18 mouse cellular contexts compared by ENCODE assay signal in the genomic region with DNA sequence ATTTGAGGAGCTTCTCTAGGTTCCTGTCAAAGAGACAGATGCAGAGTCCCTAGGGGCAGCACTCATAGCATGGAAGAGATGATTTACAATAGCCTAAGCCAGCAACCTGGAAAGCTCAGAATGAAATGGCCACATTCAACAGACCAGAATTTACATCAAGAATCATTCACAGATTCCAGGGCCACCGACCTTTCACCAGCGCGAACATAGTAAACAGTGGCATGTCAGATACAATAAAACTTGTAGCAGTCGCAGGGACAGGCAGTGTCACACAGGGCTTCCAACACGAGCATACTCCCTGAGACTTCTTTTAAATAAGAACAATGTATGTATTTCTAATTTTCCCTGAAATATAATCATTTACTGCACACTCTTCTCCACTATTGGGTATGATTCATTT. TPM values are rescaled to one million over a fixed set of nuclear protein-coding genes. Genes with fewer than 3 reads are reported as not detected.
"Had no signal": no experiment of that assay in that cellular context is flagged by ENCODE, and none has a peak within 500 bp of the region (broad histone marks: within the 10 kb centered on the region; RNA-seq: fewer than 3 reads in every experiment).

No protein-coding gene starts in this region.

- DNase-seq: layer of hippocampus, postnatal 36 days; lung, embryonic 14.5 days; right cerebral cortex, postnatal 25 days; spleen, adult 18-20 months; thymus, postnatal 25 days had no signal

- H3K27ac ChIP-seq: kidney, postnatal 0 days; left cerebral cortex, adult 2 months; limb, embryonic 12.5 days; limb, embryonic 15.5 days; liver, embryonic 15.5 days; macrophage; midbrain, embryonic 12.5 days; midbrain, embryonic 15.5 days; neural tube, embryonic 12.5 days; stomach, embryonic 15.5 days had no signal

- ATAC-seq: hindbrain, embryonic 16.5 days; intestine, embryonic 16.5 days; lung, postnatal 0 days; midbrain, embryonic 15.5 days had no signal

- H3K9me3 ChIP-seq: limb, embryonic 12.5 days; limb, embryonic 15.5 days; liver, embryonic 15.5 days; midbrain, embryonic 12.5 days; midbrain, embryonic 15.5 days; neural tube, embryonic 12.5 days; stomach, embryonic 15.5 days had no signal

- H3K9ac ChIP-seq: limb, embryonic 12.5 days; limb, embryonic 15.5 days; liver, embryonic 15.5 days; lung, embryonic 14.5 days; midbrain, embryonic 12.5 days; midbrain, embryonic 15.5 days; neural tube, embryonic 12.5 days; stomach, embryonic 15.5 days had no signal

- H3K4me3 ChIP-seq: left cerebral cortex, adult 2 months; limb, embryonic 12.5 days; limb, embryonic 15.5 days; liver, embryonic 15.5 days; midbrain, embryonic 12.5 days; midbrain, embryonic 15.5 days; neural tube, embryonic 12.5 days; stomach, embryonic 15.5 days had no signal

- H3K4me2 ChIP-seq: limb, embryonic 12.5 days; limb, embryonic 15.5 days; liver, embryonic 15.5 days; lung, embryonic 14.5 days; midbrain, embryonic 12.5 days; midbrain, embryonic 15.5 days; neural tube, embryonic 12.5 days; stomach, embryonic 15.5 days had no signal

- H3K27me3 ChIP-seq: limb, embryonic 12.5 days; limb, embryonic 15.5 days; liver, embryonic 15.5 days; midbrain, embryonic 12.5 days; midbrain, embryonic 15.5 days; neural tube, embryonic 12.5 days; stomach, embryonic 15.5 days had no signal

- H3K36me3 ChIP-seq: limb, embryonic 12.5 days; limb, embryonic 15.5 days; liver, embryonic 15.5 days; midbrain, embryonic 12.5 days; midbrain, embryonic 15.5 days; neural tube, embryonic 12.5 days; stomach, embryonic 15.5 days had no signal

- H3K4me1 ChIP-seq: limb, embryonic 15.5 days; liver, embryonic 15.5 days; midbrain, embryonic 12.5 days; midbrain, embryonic 15.5 days; neural tube, embryonic 12.5 days; stomach, embryonic 15.5 days had no signal

RNA-seq across cellular contexts. Expression of gene Acsm4, which starts 19.4 kb away (rescaled TPM):
- polyA plus RNA-seq: hindbrain, embryonic 16.5 days; intestine, embryonic 16.5 days; kidney, postnatal 0 days; limb, embryonic 12.5 days; limb, embryonic 15.5 days; liver, embryonic 15.5 days; lung, embryonic 14.5 days; lung, postnatal 0 days; macrophage; midbrain, embryonic 12.5 days; midbrain, embryonic 15.5 days; neural tube, embryonic 12.5 days; stomach, embryonic 15.5 days had no signal
